Mouse (Mus musculus) heart, postnatal 10 days (tissue): ENCODE results near the gene Rpa1. TPM values are rescaled to one million over a fixed set of nuclear protein-coding genes. Genes with fewer than 3 reads are reported as not detected.
"Not testable (repeated sequence)": the region's sequence is repeated elsewhere in the genome, so short reads cannot be mapped to it uniquely, and the experiment has no call there.

Experiments used
- DNase-seq, 2 experiments: peaks; one replicate each; pipeline ENCODE4 v3.0.0; 2021
- intact Hi-C: fragments of 180-260 bp; cut with DNase I; formaldehyde crosslinking; loops from one replicate; pipeline ENCODE4 v1.15.1; 2025
- total RNA-seq, 2 experiments: library from RNA; stranded (reverse); gene quantifications; 2 replicates each; pipeline ENCODE4 v1.2.3; 2021

Gene Rpa1
- total RNA-seq, 2 experiments from 2014 or later, result 82.4 to 90.0 TPM

GRCm38 (mm10) chr11:75324433-75324832, 23.7 kb downstream of the Rpa1 start:
- intact Hi-C loops, result no loop called here
- no peak for DNase-seq

- intact Hi-C loops, result no loop called here
- no peak for DNase-seq
These were observed 24.8 kb downstream of the Rpa1 start for GRCm38 (mm10) chr11:75323326-75323737.

GRCm38 (mm10) chr11:75319246-75319645, 28.9 kb downstream of the Rpa1 start:
- no peak for DNase-seq
- intact Hi-C loops, result no loop called here

DNA sequence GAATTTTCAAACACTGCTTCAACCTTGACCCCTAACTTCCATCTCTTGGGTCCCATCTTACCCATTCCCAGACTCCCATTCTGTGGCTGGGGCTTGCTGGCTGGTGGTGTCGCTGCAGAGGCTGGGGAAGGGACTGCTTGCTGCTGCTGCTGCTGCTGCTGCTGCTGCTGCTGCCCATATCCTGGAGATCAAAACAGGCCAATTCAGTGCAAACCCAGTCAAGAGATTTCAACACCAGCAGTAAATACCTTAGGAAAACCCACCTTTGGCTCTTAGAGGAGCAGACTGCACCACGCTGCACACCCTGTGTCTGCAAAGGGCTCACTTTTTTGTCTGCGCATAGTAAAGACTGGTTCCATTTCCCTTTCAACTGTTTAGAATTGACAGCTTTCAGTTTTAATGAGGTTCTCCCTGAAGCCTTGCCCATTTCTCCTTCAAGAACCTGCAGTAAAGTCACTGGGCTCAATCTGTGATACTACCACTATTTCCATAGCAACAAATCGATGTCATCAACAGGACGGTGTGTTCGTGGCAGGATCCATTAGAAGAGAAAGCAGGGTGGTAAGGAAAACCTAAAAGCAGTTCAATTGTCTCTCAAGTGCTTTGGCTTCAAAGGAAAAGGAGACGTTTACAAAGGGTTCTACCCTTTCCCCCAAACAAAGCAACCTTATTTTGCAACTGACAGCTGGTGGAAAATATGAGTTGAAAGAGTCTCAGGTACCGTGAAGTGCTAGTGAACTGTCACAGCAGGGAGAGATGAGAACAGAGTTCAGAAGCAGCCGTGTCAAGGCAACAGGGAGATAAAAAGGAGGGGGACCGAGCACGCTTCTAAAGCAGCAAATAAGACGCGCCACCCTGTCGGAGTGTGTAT, 29.5 kb downstream of the Rpa1 start:
- intact Hi-C loops, result no loop called here
- DNase-seq, result no peak

DNA sequence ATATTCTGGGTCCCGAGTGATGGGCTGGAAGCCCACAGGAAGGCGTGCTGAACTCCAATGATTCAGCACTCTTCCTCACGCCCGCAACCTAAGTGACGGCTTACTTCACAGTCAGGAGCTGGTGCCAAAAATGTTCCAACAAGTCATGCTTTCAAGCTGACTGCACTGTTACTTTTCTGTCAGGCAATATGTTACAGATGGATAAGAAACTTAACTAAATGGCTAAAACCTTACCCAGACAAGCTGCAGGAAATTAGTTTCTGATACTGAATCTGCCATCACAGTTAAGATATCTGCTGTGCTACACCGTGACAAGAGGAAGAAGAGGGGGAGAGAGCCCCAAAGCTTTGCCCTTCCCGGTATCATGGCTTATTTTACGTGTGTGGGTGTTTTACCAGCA, 34.3 kb downstream of the Rpa1 start:
- intact Hi-C loops, result no loop called here
- no peak for DNase-seq

GRCm38 (mm10) chr11:75311751-75312150, 36.4 kb downstream of the Rpa1 start:
- DNase-seq, result no peak
- intact Hi-C loops, result no loop called here

- intact Hi-C loops, result no loop called here
- no peak for DNase-seq
These were observed 37.3 kb downstream of the Rpa1 start for GRCm38 (mm10) chr11:75310813-75311212.

GRCm38 (mm10) chr11:75308650-75309049, 39.5 kb downstream of the Rpa1 start:
- intact Hi-C loops, result no loop called here

DNA sequence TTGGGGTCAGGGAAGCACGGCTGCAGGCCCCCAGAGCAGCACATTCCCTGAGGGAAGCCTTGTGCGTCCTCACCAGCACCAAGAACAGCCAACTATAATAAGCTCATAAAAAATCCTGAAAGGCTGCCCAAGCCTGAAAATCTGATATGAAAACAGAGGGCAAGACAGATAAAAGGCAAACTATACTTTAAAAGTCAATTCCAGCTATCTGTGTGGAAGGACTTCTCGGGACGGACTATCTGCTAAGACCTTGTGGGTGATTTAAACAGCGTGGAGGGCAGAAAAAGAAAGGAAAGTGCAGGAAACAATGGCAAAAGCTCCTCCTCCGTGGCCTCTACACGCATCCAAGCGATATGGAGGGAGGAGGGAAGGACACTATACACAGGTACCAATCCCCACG, 43.3 kb downstream of the Rpa1 start:
- intact Hi-C loops, result no loop called here

More at GRCm38 (mm10) chr11:75308650-75309049, 39.5 kb downstream of the Rpa1 start:
- DNase-seq, result peak in 1 of 2 experiments; percentile 23

DNA sequence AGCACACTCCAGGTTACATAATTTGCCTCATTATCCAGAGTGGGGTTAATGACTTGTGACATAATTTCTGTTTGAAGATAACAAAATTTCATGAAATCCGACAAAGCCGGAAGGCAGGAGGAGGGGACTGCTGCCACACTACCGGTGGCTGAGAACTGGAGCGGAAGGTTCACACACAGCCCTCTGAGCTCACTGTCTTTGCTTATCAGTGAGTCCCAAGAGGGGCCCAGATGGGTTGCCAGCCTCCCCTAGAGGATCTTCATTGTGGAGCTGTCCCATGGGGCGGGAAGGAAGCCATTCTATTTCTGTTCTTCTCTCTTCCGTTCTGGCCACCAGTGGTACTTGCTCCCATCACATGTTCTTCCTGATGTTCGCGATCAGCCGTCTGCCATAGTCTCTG, 47.2 kb downstream of the Rpa1 start:
- intact Hi-C loops, result no loop called here
- DNase-seq, result no peak

More for the DNA sequence above, 43.3 kb downstream of the Rpa1 start:
- no peak for DNase-seq

GRCm38 (mm10) chr11:75299786-75300185, 48.3 kb downstream of the Rpa1 start:
- intact Hi-C loops, result no loop called here
- DNase-seq, result no peak

GRCm38 (mm10) chr11:75298491-75298890, 49.6 kb downstream of the Rpa1 start:
- intact Hi-C loops, result no loop called here
- DNase-seq, result peak in 1 of 2 experiments; percentile 35

DNA sequence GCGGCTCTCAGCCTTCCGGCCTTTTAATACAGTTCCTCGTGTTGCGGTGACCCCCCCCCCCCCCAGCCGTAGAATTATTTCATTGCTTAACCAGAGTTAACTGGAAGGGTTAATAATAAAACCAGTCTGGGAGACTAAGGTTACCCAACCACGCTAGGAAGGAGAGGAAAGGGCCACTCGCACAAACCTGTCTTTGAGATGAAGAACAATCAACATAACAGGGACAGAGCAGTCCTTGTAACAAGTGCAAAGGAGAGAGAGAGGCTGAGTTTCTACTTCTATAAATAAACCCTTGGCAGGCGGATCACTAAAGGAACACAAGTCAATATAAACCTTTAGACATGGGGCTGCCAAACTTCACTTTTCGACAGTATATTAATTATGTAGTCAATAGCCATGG, 50.5 kb downstream of the Rpa1 start:
- intact Hi-C loops, result no loop called here
- DNase-seq, result peak in 1 of 2 experiments; percentile 43

- no peak for DNase-seq
- intact Hi-C loops, result no loop called here
These were observed 51.6 kb downstream of the Rpa1 start for GRCm38 (mm10) chr11:75296406-75297005.

DNA sequence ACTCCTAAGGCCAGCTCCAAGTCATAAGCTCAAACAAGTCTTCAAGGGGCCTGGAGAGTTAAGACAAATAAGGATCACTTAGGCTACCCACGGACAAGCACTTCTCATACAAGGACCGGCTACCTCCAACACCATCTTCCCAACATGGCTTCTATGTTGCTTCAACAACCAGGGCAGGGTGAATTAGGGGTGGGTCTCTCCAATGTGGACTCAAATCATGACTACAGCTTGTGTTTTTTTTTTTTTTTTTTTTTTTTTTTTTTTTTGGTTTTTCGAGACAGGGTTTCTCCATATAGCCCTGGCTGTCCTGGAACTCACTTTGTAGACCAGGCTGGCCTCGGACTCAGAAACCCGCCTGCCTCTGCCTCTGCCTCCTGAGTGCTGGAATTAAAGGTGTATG, 52.6 kb downstream of the Rpa1 start:
- intact Hi-C loops, DNase-seq: not testable (repeated sequence)

DNA sequence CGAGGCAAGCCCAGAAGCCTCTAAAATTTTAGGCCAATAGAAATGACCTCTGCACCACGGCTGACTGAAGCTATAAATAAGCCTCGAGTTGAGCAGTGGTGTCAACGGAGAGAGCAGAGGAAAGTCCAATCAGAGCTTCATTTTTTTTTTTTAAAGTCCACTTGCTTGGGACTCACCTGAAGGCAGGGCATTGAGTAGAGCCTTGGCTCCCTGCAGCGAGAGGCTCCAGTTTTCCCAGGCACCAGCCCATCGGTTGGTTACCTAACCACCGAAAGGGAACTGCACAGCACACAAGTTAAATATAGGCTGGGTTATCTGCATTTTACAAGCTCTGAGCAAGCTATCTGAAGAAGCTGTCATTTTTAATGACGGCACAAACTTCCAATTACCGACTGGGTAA, 53.3 kb downstream of the Rpa1 start:
- peak in 1 of 2 experiments; percentile 62 for DNase-seq
- intact Hi-C loops, result no loop called here

GRCm38 (mm10) chr11:75293852-75294361, 54.2 kb downstream of the Rpa1 start:
- intact Hi-C loops, result no loop called here
- no peak for DNase-seq

GRCm38 (mm10) chr11:75292281-75292680, 55.8 kb downstream of the Rpa1 start:
- intact Hi-C loops, result no loop called here
- no peak for DNase-seq

- DNase-seq, result no peak
- intact Hi-C loops, result loop anchor here (1.0 to 2.0 kb wide), 3 partner anchors 37 to 113 kb away; partner anchors contain the start of genes Ovca2 and Rtn4rl1
These were observed 56.5 kb downstream of the Rpa1 start for GRCm38 (mm10) chr11:75291389-75292215.

- intact Hi-C loops, result loop anchor here (1.0 to 2.0 kb wide), 3 partner anchors 36 to 112 kb away; partner anchors contain the start of genes Ovca2 and Rtn4rl1
- DNase-seq, result peak; percentile 94 to 96
These were observed 57.4 kb downstream of the Rpa1 start for GRCm38 (mm10) chr11:75290566-75291271.
